Mouse (Mus musculus) telencephalon, adult 2 months (tissue): ENCODE results near the gene Rhcg.

Experiments used
- DNase-seq: peaks from one replicate; pipeline ENCODE4 v3.0.0-alpha.2; 2011; ENCODE audit warnings: low read depth, low spot score

Gene Rhcg

GRCm38 (mm10) chr7:79602006-79602405 is 15.5 kb downstream of the Rhcg start:
- no peak for DNase-seq

GRCm38 (mm10) chr7:79600122-79600521 is 17.3 kb downstream of the Rhcg start:
- DNase-seq = no peak

GRCm38 (mm10) chr7:79594854-79595253 is 22.6 kb downstream of the Rhcg start:
- DNase-seq = peak; percentile 58

DNA sequence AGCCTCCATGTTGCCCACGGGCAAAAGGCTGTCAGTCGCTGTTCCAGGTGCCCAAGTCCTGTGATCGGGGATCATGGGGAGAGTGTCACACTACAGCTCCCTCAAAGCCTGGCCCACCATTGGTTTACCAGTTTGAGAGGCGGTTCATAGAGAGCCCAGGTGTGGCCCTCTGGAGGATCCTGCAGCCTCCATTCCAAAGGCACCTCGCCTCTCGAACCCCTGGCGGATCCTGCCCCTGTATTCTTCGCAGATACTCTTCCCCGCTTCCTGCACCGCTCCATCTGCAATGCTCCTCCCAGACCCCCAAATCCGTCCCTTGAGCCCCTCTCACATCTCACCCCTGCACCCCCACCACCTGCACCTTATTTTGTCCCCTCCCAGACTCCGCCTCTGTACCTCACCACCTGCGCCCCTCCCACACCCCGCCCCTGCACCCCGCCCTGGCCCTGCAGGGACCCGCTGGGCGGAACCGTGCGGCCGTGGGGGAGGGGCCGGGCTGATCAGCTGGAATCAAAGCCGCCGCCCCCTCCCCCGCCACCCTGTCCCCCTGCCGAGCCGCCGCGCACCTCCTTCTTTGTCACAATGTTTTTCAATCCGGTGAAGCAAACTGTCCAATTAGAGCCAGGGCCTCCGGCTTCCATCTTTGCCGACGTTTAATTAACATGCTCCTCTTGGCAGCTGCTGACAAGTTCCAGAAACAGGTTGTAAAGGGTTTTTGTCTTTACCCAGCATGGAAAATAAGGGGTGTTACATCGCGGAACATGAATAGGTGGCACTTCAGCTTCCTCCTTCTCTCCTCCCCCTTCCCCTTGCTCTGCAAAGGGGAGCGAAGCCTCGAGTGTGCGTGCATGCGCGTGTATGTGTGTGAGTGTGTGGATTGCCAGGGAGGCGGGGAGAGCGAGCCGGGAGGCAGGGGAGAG is 25.4 kb downstream of the Rhcg start:
- peak; percentile 81 for DNase-seq

DNA sequence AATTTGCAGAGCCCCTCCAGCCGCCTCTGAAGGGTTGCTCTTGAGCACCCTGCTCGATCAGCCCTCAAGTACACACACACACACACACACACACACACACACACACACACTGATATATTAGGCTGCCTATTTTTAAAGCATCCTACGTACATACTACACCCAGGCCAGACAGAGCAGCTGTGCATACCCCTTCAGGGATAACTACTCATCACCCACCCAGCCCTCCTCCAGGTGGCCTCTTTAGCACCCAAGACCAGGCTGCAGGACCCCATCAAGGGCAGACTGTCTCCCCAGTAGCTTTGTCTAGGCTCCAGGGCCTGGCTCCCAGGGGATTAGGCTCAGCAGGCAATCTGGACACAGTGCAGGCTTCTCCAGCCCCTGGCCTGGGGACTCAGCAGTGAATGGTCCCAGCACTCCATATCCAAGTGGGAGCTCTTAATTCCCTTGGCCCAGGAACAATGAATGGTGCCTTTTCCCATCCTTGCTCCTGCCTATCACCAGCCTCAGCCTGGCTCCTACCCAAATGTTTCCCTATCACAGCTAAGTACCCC is 26.8 kb downstream of the Rhcg start:
- no peak for DNase-seq

GRCm38 (mm10) chr7:79589763-79590559 is 27.5 kb downstream of the Rhcg start:
- no peak for DNase-seq

DNA sequence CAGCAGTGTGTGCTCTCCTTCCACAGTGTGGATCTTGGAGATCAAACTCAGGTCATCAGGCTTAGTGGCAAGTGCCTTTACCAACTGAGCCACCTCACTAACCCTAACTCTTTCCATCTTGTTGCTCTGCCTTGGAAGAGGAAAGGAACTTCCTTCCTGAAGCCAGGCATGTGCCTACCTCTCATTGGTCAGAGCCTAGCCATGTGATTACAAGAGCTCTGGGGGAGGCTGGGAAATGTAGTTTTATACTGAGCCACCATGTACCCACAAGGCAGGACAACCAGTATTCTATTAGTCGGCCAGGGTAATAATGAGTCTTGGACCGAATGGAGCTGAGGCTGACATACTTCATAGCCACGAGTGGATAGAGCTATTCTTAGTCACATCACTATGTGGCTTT is 29.2 kb downstream of the Rhcg start:
- no peak for DNase-seq

DNA sequence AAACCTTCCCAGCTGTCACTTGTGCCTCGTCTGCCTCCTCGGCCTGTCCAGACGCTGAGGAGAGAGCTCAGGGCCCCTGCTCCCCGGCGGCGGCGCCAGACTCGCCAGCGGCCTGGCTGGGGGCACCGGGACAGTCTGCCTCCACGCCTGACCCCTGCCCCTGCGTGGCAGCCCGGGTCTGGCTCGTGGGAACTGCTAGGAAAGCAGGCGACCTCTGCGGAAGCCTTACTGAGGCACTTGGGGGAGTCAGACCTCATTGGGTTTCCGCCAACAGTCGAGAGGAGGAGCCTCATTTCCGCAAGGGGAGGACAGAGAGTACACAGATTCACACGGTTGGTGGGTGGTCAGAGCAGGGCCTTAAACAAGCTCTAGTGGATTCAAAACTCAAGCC is 38.6 kb downstream of the Rhcg start:
- DNase-seq = no peak

DNA sequence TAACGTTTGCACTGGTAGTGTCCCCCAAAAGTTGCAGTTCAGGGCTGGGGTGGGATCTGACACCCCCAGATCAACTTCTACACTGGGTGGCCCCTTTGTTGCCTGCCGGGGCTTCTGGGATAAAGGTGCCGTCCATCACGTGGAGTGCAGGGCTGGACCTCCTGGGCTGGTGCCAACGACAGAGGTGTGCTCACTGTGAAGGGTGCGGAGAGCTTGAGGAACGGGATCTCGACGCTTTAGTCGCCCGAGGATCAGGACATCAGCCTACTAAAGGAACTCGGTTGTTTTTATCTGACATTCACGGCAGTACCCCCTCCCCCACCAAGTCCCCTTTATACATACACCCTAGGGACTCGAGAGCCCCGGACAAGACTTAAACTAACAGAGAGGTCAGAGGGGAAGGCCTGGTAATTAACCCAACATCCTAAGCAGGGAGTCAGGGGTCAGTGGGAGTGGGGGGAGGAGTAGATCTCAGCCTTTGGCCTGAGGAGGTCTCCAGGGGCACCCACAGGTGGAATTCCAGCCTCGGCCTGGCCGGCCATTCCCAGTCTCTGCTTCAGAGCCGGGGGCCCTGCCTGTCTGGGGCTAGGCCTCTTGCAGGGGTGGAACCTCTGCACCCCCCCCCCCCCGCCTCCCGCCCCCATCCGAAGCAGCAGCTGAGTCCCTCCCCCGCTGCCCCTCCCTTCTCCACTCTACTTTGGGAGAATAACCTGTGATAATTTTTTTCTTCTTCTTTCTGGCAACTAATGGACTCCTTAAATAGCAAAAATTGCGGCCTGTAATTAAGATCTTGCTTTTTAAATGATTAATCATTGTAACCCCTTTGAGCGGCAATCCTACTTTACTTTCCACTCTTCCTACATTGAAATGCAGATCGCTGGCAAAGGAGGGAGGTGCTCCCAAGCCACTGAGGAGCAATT is 39.3 kb downstream of the Rhcg start:
- no peak for DNase-seq

DNA sequence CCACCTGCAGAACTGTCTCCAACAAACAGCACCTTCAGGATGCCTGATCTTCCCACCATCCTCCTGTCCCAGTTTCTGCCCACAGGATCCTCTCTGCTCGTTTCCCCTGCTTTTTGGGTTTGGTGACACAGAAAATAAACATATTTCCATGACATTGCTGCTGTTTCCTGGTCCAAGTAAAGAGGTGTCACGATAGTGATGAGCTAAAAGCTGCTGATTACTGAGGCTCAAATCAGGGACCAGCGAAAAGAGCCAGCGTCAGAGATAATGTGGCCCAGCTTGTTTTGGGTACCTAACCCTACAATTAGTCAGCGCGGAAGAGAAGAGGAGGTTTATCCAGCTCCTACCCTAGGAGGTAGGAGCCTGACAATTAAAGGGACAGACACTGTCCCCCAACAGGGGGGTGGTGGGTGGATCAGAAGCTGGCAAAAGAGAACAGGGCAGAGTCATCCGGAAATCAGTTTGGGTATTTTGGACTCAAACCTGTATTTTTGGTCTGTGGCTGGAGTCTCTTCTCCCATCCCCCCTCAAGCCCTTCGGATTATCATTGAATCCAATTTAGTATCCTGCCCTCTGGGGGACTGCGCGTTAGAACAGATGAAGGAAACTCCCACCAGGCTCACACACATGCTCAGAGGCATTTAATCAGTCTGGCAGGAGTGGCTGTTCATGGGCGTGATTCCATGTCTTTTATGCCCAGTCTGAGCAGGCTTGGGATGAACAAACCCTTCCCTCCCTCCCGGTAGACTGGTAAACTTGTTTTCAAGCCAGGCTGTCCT is 40.2 kb downstream of the Rhcg start:
- DNase-seq = no peak

DNA sequence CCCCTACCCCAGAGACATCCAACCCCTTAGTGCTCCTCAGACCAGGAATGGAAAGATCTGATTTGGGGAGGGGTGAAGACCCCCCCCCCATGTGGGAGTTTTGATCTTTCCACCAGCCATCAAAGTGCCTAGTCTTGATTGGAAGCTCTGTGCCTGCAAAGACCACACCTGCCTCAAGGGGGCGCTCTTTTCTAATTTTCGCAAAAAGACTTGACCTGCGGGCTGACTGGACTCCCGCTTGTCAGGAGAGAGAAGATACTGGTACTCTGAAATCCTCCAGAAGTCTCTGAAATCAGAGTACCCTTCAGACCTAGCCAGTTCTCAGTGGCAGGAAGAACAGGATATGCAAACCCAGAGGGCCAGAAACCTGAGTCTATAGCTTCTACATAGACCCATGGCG is 40.8 kb downstream of the Rhcg start:
- no peak for DNase-seq

- no peak for DNase-seq
Measured at GRCm38 (mm10) chr7:79572191-79572818, 45.2 kb downstream of the Rhcg start.

- no peak for DNase-seq
Measured at GRCm38 (mm10) chr7:79568937-79569535, 48.4 kb downstream of the Rhcg start.

DNA sequence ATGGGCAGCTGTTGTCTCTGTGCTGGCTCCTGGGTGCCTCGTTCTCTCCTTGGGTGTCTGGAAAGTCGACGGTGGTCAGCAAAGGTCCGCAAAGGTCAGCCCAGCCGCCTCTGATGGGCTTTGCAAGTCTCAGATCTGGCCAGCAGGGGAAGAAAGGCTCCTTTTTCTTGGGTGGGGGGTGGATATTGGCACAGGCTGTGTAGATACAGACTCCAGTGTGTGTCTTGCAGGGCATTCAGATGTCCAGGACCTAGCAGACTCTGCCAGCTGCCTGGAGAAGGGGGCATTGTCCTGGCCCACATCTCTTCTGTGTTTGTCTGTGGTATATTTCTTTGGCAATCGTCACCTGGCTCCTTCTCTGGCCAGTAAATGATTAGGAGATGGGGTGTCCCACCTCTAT is 49.2 kb downstream of the Rhcg start:
- no peak for DNase-seq

GRCm38 (mm10) chr7:79563675-79564074 is 53.8 kb downstream of the Rhcg start:
- no peak for DNase-seq

- no peak for DNase-seq
Measured at GRCm38 (mm10) chr7:79562385-79562784, 55.1 kb downstream of the Rhcg start.

GRCm38 (mm10) chr7:79558698-79559097 is 58.8 kb downstream of the Rhcg start:
- no peak for DNase-seq

DNA sequence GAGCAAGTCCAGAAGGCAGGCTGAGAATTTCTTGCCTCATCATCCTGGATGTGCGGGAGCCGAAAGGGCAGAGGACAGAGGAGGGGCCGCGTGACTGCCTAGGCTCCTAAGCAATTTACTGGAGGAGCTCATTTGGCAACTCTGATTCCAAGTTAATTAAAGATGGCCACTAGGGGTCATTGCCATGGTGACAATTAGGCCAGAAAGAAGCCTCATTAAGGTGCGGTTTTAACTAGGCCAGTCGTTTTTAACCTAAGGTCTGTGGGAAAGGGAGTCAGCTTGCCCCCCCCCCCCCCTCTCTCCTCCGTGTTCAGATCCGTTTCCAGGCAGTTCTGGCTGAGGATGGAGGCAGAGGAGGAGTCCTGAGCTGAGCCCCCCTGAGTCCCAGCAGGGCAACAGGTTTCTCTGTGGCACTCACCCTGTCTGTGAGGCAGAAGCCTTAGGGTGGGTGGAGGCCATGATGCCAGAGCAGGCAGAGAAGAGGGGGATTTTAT is 59.7 kb downstream of the Rhcg start:
- DNase-seq = no peak

- DNase-seq = no peak
Measured at GRCm38 (mm10) chr7:79555368-79556034, 62.0 kb downstream of the Rhcg start.
